Mouse (Mus musculus) gastrocnemius, adult 8-10 months (tissue): Measurements from ENCODE around the gene Ints14. TPM values are rescaled to one million over a fixed set of nuclear protein-coding genes. Genes with fewer than 3 reads are reported as not detected.
A peak's percentile ranks its signal among the peaks of the same experiment; 100 is the strongest.
"Not testable (repeated sequence)": the region's sequence is repeated elsewhere in the genome, so short reads cannot be mapped to it uniquely, and the experiment has no call there.

ENCODE experiments used
- DNase-seq, 2 experiments: peaks; one replicate each; pipeline ENCODE4 v3.0.0; 2022; ENCODE audit warnings: low spot score in 2 of 2
- total RNA-seq, 4 experiments: library from RNA; stranded (reverse); gene quantifications; 2 replicates each; pipeline ENCODE4 v1.2.4; 2022

The Ints14 gene
- total RNA-seq, 4 experiments from 2014 or later, result 13.0 to 17.5 (median 16.1) TPM

DNA sequence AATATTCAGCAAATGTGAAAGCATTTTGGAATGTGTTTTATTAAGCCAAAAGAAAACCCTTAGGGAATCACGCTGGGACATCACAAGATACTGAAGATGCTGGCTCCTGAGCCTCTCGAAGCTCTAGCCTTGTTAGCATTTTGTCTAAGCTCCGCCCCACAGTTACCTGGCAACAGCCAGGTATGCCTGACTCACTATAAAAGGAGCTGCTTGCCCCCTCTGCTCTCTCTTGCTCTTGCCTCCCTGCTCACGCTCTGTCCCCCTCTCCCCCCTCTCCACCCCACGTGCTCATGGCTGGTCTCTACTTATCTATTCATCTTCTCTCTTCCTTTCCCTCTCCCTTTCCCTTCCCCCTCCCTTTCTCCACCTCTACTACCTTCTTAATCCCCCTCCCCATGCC, 8.7 kb upstream of the Ints14 start:
- no peak for DNase-seq

DNA sequence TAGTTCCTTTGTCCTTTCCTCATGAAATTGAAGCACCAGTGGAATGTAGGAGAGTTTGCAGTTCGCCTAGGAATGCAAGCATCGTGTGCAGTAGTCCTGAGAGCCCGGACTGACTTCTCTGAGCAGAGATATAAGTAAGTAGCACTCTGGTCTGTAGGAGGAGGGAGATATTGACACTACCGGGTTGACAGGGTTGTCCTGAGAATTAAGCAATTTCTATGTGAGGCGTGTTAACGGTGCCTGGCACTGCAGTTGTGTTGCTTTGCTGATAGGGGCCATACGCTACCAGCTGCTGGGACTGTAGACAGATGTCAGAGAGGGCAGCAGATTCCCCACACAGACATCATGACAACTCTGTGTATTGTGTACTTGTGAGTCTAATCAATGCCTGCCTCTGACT, 7.5 kb upstream of the Ints14 start:
- no peak for DNase-seq

DNA sequence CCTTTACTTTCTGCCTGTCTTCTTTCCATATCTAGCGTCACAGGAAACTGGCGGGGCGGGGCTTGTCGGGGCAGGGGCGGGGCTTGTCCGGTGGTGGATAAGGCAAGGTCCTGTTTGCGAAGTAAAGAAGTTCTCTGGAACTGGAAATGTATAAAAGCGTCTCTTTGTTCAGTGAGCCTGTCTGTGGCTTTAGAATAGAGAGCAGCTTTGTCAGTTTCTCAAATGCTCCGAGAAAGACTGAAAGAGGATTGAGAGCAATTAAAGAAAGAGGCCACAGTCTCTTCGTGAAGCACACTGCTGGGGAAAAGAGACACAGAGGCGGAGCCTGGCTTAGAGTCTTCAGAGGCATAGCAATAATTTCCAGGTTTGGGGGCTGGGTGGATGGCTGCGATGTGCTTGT, 4.4 kb upstream of the Ints14 start:
- no peak for DNase-seq

DNA sequence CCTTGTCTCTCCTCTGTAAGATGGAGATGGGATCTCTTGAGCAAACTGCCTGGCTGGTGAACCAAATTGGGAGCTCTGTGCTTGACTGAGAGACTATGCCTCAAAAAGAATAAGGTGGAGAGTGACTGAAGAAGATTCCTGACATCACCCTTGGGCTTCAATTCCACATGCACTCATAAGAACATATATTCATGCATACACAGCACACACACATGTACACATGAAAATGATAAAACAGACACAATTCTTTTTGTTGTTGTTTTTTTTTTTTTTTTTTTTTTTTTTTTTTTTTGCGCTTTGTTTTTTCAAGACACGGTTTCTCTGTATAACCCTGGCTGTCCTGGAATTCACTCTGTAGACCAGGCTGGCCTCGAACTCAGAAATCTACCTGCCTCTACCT, 3.4 kb upstream of the Ints14 start:
- no peak for DNase-seq

DNA sequence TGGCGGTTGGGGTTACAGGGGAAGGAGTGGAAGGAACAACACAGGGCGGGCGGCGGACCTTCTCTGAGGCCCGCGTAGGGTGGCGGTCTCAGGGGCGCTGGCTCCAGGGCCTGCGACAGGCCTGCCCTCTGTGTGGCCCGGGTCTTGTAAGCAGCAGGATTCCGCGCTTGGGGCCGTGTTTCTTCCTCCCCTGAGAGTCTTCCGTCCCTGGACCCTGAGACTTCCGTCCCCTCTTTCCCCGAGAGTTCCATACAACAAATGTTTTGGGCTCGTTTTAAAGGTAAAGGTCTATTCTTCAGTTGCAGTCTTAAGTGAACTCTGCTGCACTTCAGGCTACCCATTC, 244 bp downstream of the Ints14 start:
- DNase-seq, result no peak

DNA sequence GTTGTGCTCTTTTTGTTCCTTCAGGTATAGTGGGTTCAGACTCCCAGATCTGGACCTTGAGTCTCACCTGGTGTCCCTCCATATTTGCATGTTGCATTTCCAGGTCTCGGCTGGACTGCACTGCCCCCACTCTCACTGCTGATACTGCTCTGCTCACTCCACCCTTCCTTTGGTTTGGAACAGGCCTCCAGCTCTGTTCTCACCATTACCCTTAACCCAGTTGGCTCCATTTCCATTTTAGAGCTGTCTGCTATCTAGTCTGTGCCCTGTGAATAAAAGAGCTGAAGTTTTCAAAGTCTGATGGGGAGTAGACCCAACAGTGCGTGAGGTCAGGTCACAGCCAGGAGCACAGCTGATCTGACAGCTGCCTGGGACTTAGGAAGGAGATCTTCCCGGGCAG, 19.8 kb downstream of the Ints14 start:
- DNase-seq, result no peak

DNA sequence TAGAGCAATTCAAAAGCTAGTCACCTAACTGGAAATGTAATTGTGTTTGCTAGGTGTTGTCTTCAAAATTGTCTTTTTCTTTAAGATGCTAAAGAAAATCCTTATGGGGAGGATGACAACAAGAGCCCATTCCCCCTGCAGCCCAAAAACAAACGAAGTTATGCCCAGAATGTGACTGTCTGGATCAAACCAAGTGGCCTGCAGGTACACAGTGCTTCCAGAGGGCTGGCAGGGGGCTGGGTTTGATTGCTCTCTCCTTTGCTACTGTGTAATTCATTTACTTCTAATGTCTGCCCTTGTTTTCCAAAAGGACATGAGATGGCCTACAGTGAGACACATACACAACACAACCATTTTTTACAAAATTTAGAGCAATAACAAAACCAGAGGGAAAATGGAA, 21.2 kb downstream of the Ints14 start:
- no peak for DNase-seq

DNA sequence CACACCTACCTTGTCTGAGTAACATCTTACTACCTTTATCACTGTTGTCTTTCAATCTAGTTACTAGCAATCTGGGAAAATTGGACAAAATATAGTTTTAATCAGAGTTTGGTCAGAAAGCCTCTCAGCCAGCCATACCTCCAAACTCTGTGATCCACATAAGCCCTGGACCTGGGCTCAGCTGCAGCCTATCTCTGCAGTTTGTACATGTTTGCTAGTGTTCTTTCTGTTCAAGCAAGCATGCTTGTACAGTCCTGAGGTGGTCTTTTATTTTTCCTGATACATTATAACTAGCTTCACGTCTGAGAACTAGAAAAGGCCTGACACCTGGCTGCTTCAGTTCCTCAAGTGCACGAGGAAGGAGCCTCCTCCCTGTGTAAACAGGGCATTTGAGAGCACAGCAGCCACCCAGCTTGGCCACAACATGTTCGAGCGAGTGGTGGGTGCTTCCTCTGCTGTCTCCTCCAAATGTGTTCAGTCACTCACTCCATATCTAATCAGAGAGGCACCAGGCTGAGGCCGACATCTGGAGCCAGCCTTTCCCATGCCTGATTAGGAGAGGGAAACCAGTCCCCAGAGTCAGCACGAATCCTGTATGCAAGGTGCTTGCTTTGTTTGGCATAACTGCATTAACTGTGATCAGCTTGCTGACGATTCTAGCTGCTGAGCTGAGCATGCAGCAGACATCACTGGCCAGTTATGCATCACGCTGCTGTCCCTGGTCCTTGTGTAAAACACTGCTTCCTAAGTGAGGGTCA, 24.5 kb downstream of the Ints14 start:
- DNase-seq, result no peak

DNA sequence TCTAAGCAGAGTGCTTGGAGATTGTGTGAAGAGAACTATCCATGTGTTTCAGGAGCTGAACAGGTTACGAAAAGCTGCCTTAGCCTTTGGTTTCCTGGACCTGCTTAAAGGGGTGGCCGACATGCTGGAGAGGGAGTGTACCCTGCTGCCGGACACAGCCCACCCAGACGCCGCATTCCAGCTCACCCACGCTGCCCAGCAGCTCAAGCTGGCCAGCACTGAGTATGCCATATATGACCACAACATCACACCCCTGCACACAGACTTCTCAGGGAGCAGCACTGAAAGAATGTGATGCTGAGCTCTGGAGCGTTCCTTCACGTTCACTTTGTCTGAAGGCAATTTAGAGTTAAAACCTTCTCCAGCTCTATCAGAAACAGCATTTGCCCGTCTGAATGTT, 25.1 kb downstream of the Ints14 start:
- DNase-seq, result no peak

DNA sequence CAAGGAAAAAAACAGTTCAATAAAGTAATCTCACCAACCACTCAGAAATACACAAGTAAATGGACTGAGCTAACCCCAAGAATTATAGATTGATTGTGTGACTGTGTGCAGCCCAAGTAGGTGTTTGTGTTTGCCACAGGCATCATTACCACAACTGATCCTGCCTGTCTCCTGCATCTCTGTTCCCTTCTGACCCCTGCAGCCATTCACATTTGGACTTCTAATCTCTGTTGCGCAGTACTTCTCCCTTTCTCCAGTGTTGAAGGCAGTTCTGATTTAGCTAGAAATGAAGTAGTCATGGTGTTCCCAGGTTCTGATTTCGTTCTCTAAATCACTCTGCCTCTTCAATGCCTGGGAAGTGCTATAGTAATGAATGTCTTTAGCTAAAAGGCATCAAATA, 26.9 kb downstream of the Ints14 start:
- DNase-seq, result no peak

DNA sequence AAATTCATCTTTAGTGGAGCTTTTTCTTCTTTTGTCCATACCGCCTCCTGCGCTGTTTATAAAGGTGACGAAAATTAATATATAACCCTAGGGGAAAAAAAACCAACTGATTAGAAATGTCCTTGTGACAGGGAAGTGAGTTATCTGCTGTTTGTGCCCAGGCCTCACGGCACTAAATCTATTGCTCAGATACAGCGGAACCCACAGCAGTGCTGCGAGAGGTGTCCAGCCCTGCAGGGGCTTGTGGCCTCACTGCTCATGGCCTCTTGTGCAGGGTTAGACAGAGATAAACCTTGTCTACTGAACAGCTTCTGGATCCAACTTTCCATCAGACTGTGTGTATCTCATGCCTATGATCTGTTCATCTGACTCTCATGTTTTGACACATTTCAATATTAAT, 27.7 kb downstream of the Ints14 start:
- DNase-seq, result no peak

DNA sequence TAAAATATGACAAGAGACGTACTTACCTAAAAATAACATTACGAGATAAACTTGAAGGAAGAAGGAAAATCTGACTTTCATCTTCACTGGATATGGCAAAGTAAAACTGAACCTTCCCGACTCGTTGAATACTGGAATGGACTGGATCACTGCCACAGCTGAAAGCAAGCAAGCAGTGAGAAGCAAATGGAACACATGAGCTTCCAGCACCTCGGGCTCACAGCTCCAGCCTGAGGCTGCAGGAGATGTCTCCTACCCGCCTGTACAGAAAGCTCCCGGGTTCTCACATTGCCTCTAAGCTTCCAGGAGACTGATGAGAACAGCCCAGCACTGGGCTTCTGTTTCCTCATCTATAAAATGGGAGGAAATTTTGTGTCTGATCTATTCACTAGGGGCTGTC, 29.6 kb downstream of the Ints14 start:
- no peak for DNase-seq

DNA sequence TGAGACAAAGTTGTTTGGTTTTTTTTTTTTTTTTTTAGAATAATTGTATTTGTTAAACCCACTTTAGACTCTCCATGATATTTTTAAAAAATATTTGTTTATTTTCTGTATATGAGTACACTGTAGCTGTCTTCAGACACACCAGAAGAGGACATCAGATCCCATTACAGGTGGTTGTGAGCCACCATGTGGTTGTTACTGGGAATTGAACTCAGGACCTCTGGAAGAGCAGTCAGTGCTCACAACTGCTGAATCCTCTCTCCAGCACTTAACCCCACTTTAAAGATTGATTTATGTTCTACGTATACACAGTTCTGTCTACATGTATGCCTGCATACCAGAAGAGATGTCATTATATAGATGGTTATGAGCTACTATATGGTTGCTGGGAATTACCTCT, 34.8 kb downstream of the Ints14 start:
- not testable (repeated sequence) for DNase-seq

DNA sequence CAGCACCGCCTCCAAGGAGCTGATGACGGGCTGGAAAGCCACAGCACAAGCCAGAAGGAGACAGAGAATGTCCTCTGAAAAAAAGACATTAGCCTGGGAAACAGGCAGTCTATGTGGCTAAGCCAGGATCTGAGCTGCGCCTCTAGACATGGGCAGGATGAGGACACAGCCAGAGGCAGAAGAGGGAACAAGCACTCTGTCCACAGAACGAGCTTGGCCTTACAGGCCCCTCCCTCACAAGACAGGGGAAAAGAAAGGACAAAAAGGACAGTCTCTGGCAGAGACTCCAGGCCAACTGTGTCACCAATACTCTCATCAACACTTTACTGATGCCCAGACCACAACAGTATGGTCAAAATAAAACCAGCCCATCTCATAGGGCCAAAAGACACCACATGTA, 40.8 kb downstream of the Ints14 start:
- no peak for DNase-seq

DNA sequence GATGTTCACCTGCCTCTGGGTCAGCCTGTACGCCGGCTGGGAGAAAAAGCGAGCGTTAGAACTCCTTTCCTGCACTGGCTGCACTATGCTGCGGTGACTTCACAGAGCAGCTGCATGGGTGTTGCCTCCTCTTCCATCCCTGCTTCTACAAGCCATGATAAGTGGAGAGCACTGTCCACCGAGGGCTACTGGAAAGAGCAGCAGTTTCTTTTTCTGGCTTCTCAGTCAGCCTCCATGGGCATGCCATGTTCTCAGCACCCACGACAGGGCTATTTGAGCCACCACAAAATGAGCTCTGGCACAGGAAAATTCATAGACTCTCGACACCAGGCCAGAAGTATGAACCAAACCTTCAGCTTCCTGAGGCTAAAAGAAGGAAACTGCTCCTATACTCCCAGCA, 45.0 kb downstream of the Ints14 start:
- peak in 1 of 2 experiments; percentile 20 for DNase-seq

DNA sequence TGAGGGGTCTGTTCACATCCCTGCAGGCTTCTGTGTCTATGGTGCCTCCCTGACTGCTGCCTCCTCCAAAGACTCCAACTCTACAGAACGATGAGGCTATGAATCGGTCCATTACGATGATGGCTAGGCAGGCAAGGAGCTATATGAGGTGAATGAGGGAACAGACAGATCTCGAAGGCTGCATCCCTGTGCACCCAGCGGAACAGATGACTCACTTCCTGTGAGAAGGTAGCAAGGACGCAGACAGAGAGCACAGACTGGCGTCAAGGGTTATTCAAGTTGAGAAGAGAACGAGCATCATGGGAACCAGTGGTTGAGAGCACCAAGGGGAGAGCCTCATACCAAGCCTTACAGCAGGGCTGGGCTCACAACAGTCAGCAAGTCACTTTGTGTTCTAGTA, 49.9 kb downstream of the Ints14 start:
- no peak for DNase-seq

DNA sequence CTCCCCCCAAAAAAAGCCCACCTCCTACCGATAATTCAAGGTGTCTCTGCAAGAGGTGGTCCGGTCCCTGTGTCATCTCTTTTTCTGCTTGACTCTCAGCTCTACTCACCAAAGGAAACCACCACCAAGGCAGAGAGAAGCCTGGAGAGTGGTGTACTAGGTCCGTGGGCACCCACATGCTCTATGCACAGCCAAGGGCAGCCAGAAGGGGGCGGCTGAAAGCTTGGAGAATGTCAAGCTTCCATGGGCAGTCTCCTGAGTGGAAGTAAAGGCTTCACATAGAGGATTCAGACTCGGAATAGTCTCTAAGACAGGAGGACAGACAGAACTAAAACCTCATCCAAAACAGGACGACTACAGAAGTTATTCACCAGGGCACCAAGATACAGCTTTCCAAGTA, 50.6 kb downstream of the Ints14 start:
- no peak for DNase-seq

DNA sequence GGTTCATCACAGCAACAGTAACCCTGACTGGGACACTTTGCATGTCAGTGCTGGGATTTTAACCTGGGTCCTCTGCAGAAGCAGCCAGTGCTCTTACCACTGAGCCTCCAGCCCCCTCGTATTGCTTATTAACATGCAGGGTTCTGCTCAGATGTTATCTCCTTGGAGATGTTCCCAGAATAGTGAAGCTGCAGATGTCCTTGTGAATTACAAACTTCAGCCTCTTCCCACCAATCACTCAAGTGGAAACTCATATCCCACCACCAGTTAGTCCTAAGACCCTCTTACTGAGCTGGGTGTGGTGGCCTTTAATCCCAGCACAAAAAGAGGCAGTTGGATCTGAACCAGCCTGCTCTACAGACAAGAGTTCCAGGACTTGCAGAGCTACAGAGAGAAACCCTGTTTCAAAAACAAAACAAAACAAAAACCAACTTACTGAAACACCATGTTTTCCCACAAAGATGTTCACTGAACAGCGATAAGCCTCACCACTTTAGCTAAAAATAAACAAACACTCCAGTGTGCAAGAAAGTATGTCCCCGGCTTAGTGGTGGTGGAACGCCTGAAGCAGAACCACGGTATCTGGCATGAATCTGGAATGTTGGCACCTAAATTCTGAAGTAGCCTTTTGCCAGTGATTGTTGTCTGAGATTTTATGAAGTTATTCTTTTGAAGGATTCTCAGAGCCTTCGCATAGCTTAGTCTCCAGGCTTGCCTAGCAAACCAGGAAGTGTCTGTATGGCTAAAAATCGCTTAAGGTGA, 54.9 kb downstream of the Ints14 start:
- DNase-seq, result no peak

DNA sequence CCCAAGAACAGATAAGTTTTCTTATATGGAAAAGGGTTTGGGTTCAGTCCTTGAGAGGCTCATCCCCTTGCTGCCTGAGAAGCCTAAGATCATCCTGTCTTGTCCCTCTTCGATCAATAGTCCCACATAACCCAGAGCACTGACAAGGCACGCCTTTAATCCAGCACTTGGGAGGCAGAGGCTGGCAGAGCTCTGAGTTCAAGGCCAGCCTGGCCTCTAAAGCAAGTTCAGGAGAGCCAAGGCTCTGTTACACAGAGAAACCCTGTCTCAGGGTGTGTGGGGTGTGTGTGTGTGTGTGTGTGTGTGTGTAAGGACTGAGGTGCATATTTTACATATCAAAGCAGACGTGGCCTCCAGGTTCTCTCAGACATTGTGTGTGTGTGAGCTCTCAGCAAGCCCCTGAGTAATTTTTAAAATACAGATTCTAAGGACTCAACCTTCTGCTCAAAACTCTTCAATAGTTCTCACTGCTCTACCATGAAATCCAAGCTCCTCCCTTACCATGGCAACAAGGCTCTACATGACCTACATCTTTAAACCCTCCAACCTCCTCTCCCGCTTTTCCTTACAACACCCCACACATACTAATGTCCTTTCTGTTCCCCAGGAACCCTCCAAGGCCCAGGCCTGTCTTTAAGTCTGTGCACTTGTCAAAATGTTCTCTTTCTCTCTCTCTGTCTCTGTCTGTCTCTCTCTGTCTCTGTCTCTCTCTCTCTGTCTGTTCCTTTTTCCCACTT, 55.7 kb downstream of the Ints14 start:
- no peak for DNase-seq

DNA sequence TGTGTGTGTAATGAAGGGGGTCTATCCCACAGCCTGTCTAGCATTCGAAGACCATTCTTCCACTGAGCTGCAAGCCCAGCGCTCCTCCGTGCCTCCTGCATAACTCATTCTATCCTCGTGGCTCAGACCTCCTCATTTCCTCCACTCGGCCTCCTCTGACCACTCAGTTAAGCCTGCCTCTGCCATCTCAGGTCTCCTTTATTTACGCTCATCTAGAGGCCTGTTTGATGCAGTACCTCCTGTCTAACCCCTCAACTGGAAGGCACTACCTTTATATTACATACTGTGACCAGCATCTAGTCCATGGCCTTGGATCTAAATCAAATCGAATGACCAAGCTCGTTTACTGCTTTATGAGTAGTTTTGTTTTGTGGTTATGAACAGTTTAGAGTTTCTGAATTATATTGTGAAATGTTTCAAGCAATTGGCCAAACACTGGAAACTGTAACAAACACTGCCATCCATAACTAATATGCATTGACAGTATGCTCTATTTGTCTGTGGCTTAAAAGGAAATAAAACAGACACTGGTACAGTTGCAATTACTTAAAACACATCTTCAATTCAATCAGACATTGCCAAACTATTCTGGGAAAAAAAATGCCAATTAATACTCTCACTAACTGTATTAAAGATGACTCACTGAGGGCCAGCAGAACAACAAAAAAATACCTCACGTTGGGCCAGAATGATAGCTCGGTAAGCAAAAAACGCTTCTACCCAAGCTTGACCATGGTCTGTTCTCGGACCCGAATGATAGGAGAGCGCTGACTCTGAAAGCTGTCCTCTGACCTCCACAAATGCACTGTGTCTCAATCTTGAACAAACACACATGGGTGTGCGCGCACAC, 56.5 kb downstream of the Ints14 start:
- no peak for DNase-seq

DNA sequence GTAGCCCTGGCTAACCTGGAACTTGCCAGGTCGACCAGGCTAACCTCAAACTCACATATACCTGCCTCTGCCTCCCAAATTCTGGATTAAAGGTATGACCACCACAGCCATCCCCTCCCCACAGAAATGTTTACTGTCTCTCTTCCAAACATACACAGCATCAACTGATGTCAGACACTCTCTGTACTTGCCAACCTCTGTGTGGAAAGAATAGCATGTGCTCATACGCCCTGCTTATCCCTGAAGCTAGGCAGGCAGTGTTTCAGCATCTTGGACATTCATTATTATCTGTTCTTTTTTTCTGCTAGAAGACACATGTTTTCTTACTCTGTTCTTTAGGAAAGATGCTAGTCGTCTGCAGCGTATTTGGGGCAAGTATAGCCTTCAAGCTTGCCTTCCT, 57.2 kb downstream of the Ints14 start:
- DNase-seq, result no peak
